Mouse (Mus musculus) heart, postnatal 36 days (tissue): ENCODE data around the gene Sept9. TPM values are rescaled to one million over a fixed set of nuclear protein-coding genes. Genes with fewer than 3 reads are reported as not detected.

Source experiments
- DNase-seq, 2 experiments: peaks; one replicate each; pipeline ENCODE4 v3.0.0; 2021 to 2022
- intact Hi-C: fragments of 180-260 bp; cut with DNase I; formaldehyde crosslinking; loops from one replicate; pipeline ENCODE4 v1.15.1; 2025
- total RNA-seq, 2 experiments: library from RNA; stranded (reverse); gene quantifications; 2 replicates each; pipeline ENCODE4 v1.2.3; 2021

The Sept9 gene
- total RNA-seq, 2 experiments from 2014 or later: 28.6 to 37.1 TPM

DNA sequence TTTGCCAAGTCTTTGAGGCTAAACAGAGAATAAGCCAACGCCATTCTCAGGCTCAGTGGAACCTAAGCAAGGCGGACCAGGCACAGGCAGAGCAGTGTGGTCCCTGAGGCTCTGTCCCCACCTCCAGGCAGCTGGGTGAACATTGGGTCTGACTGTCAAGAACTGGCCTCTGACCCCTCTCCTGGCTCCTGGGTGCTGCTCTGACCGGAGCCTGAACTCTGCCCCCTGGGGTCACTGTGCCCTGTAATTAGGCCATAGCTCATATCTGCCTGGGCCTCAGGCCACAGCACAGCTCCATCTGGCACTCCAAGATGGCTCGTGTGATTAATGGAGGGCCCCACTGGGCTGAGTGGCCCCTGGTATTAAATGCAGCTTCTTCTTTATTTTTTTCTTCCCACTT is 80.5 kb downstream of the Sept9 start:
- no peak for DNase-seq
- intact Hi-C loops: no loop called here

DNA sequence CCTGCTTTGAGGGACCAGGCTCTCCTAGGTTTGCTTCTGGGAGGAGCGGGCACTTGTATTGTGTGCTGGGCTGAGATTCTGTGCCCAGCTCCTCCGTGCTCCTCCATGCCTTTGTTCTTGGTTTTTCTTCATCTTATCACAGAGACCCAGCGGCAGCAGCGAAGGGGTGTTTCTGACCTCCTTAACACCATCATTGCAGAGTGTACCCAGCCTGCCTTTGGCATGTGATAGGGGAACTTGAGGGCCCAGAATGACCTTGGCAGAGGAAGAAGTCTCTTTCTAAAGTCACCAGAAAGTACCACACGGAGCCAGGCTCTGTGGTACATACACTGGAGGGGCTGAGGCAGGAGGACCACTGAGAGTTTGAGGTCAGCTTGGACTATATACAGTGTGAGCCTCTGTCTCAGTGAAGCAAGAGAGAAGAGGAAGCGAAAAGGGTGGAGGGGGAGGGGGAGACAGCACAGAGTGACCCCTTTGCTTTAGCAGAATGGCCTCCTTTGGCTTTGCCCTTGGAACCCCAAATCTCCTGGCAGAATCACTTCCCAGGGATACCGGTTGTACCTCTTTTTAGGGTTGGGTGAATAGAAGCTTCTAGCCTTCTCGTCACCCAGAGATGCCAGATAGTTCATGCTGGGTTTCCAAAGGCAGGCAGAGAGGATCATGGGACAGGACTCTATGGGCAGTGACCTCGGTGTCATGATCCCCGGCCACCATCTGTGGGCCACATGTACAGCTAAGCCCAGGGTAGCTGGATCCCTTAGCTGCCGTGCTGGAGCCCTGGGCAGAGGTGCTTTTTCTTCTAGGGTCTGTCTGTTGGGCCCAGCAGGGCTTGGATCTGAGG is 83.8 kb downstream of the Sept9 start:
- intact Hi-C loops: no loop called here
- no peak for DNase-seq

- no peak for DNase-seq
- intact Hi-C loops: loop anchor here (2.0 kb wide), 1 partner anchor 23 kb away; no protein-coding TSS in a partner anchor
Observed at GRCm38 (mm10) chr11:117283889-117284450, 84.5 kb downstream of the Sept9 start.

DNA sequence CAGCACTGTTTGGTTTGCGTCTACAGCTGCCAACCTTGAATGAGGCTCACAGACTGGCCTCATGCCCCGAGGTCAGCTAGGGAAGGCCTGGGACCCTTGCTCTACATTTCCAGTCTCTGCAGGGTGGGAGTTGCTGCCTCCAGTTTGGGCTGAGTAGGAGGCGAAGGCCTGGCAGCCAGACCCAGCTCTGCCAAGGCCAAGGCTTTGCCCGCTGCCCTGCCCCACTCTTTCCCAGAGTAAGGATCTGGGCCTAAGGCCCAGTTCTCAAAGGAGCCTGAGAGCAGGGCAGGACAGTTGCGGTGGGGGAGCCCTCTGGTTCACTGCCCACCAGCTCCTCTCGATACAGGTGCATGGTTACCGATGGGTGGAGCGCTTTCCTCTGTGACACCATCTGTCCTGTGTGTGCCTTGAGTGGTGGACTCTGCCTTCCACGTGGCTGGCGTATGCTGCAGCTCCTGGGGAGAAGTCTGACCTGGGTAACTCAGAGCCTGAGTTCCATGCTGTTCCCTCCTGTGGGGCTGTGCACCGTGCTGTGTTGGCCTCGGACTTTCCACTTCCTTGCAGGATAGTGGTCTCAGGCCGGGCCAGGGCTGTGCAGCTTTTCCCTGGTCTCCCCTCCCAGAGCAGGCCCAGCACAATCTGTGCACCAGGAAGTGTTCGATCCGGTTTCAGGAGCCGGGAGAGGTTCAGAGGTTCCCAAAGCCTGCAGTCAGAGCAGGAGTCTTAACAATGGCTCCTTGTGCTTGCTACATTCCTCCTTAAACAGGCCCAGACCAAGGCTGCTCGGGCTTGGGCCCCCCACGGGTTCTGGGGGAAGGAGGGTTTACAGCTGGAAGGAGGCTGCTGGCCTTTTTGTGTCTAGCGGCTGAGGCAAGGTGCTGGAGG is 85.5 kb downstream of the Sept9 start:
- DNase-seq: no peak
- intact Hi-C loops: loop anchor here (2.0 kb wide), 1 partner anchor 22 kb away; no protein-coding TSS in a partner anchor

DNA sequence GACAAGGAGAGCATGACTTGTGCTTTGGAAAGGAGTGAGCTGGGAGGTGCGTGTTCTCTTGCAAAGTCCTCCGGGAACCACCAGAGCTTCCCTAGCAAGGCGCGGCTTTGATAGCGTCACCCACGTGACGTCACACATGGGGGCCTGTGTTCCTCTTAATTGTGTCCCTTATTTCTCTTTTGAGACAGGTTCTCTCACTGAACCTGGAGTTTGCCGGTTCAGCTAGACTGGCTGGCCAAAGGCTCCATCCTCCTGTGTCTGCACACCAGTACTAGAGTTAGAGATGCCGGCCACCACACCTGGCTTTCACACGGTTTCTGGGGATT is 86.1 kb downstream of the Sept9 start:
- DNase-seq: no peak
- intact Hi-C loops: loop anchor here (2.0 kb wide), 1 partner anchor 21 kb away; no protein-coding TSS in a partner anchor

DNA sequence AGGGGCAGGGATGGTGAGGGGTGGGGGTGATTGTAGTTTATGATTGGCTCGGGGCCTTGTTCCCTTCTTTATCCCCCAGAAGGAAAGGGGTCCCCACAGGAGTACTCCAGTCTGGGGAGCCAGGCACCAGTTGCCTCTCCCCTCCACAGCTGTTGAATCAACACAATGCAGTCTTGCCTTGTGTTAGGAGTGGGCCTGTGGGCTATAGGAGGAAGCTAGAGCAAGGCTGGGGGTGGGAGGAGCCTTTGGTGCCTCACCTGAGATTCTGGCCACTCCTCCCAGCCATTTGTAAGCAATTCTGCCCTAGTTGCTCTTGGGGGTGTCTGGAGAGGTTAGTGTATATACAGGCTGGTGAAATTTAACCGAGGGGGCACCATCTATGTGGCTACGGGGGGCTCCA is 88.3 kb downstream of the Sept9 start:
- DNase-seq: no peak
- intact Hi-C loops: no loop called here

- intact Hi-C loops: no loop called here
- no peak for DNase-seq
Observed at GRCm38 (mm10) chr11:117288765-117289164, 89.3 kb downstream of the Sept9 start.

DNA sequence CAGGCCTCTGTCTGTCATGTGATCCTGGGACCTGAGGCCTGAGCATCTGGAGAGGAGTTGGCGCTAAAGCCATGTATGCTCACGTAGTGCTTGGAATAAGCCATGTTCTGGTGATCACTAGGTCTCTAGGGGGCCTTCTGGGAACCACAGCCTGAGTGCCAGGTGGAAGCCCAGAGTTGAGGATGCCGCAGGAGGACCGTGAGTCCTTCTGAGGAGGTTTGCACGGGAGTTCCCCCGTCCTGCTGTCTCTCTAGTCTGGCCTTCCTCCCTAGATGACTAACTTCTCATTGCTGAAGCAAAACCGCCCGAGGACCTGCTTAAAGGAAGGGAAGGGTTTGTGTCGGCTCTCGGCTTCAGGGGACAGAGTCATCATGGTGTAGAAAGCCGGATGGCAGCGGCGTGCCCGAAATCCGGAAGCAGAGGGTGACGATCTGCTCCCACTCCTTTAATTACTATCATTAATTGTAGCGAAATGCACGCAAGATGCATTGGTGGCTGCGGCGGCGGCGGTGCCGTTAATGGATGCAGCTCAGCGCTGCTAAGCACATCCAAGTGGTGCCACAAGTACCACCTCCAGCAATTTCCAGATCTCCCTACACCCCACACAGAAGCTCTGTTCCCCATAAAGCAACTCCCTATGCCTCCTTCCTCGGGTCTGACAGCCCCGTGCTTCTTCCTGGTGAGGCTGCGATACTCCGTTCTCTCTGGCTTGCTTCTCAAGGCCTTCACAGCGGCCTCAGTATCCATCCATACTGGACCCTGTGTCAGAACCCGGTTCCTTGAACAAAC is 92.0 kb downstream of the Sept9 start:
- intact Hi-C loops: no loop called here
- DNase-seq: no peak

DNA sequence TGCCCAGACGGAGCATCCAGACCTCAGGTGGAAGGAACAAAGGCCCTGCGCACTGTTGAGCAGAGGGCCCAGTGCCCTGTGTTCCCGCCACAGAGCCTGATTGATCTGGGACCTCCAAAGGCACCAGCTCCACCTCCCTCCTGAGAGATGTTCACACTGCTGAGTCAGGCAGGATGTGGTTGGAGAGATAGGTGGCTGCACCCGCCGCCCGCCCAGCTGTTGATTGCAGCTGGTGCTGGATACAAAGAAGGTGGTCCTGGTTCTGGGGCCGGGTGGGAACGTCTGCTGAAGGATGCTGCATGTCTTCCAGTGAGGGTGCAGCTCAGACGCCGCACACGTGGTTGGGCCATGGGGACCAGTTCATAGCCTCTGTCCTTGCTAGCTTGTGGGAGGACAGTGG is 93.0 kb downstream of the Sept9 start:
- intact Hi-C loops: no loop called here
- no peak for DNase-seq

- intact Hi-C loops: no loop called here
- DNase-seq: no peak
Observed at GRCm38 (mm10) chr11:117295266-117295665, 95.8 kb downstream of the Sept9 start.

DNA sequence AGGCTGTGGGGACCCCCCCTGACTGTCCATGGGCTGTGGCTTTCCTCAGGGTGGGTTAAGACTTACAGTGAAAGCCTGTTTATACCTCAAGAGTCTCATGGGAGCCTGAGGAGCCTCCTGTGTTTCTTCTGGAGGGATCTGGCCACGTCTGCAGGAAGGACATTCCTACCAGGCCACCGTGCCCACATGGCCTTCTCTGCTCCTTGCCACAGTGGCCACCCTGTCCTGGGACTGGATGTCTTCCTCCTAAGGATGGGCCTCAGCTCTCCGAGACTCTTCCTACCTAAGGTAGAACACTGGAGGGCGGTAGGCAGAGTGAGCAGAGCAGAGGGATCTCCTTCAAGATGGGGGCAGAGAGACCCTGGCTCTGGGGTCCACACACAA is 96.6 kb downstream of the Sept9 start:
- intact Hi-C loops: no loop called here
- DNase-seq: no peak

GRCm38 (mm10) chr11:117296500-117297189 is 97.2 kb downstream of the Sept9 start:
- DNase-seq: no peak
- intact Hi-C loops: no loop called here

- intact Hi-C loops: no loop called here
- no peak for DNase-seq
Observed at GRCm38 (mm10) chr11:117297190-117297829, 97.8 kb downstream of the Sept9 start.

GRCm38 (mm10) chr11:117299741-117300140 is 100.3 kb downstream of the Sept9 start:
- intact Hi-C loops: no loop called here
- no peak for DNase-seq

- intact Hi-C loops: no loop called here
- no peak for DNase-seq
Observed at GRCm38 (mm10) chr11:117300809-117301208, 101.3 kb downstream of the Sept9 start.

- DNase-seq: no peak
- intact Hi-C loops: no loop called here
Observed at GRCm38 (mm10) chr11:117301716-117302115, 102.3 kb downstream of the Sept9 start.

DNA sequence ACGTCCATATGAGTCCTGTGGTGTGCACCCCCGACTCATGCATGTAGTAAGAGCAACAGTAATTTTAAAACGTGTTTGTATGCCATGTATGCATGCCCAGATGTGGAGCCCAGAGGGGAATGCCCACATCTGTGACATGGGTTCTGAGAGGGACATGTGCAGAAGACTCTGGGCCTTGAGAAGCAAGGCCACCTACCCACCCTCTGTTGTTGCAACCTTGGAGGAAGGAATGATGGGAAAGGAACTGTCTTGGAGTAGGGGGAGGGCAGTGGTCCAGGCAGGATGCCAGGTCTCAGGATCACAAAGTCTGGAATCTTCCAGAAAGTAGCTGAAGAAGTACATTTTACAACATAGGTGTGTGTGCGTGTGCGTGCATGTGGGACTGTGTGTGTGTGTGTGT is 102.9 kb downstream of the Sept9 start:
- intact Hi-C loops: no loop called here

DNA sequence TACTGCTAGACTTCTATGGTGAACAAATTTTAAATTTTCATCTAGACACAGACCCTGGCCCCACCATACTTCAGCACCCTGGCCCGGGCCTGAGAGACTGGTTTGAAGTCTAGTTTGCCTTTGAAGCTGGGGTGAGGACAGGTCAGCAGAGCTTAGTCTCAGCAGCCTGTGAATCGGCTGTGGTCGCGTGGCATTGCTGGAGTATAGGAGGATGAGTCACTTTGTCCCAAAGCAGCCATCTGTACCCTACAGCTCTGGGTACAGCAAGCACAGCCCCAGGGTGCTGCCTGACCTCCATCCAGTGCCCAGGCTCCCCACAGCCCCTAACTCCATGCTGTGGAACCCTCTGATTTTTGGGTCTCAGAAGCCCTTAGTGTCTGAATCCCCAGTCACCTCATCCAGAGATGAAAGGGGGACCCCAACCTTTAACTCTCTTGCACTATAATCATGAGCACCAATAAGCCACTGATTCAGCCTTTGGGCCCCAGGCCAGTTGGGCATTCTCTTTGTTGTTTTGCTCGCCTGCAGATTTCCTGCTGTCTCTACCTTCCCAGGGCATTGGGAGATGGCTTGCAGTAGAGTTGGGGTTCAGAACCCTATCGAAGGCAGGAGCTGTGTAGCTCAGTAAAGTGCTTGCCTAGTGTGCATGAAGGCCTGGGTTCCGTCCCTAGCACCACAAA is 106.2 kb downstream of the Sept9 start:
- DNase-seq: no peak
- intact Hi-C loops: loop anchor here (2.0 kb wide), 1 partner anchor 21 kb away; no protein-coding TSS in a partner anchor

More for the DNA sequence above, 102.9 kb downstream of the Sept9 start:
- DNase-seq: no peak
